13 mouse cellular contexts compared by ENCODE assay signal in the genomic region with DNA sequence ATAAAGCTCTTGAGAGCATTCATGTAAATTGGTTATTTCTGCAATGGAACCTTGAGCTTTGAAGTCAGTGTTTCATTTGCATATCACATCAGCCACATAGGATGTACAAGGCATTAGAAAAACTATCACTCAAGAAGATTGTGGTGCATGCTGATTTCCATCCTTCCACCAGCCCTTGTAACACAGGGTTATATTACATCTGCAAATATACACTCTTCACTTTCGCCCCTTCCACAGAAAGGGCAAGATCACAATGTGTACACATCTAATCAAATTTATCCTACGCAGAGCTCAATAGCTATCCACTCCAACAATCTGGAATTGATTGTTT.
DNase-seq lines count a peak whose midpoint lies in the region; ATAC-seq lines count a peak whose summit lies in the region.
"Had no signal": no experiment of that assay in that cellular context is flagged by ENCODE, and none has a peak within 500 bp of the region (broad histone marks: within the 10 kb centered on the region; RNA-seq: fewer than 3 reads in every experiment).

No protein-coding gene starts in this region.

- no peaks in the 10 kb centered on the region; the same call in 1 of the 2 replicates for H3K4me1 ChIP-seq in midbrain, embryonic 11.5 days (ENCODE audit: control insufficient read depth, insufficient read depth, low read length)
- peaks cover 20% of the 10 kb centered on the region for H3K4me1 ChIP-seq in midbrain, embryonic 10.5 days
- peaks cover 10% of the 10 kb centered on the region; the same call in 1 of the 2 replicates for H3K4me1 ChIP-seq in hindbrain, embryonic 13.5 days (replicated peaks)
- H3K4me1 ChIP-seq in midbrain, embryonic 14.5 days (ENCODE audit: control insufficient read depth, insufficient read depth, low read length): no peaks in the 10 kb centered on the region
- H3K4me1 ChIP-seq: lung, embryonic 15.5 days had no signal

- no peaks in the 10 kb centered on the region for H3K36me3 ChIP-seq in midbrain, embryonic 11.5 days (ENCODE audit: control insufficient read depth, insufficient read depth, low read length)
- peaks cover 5% of the 10 kb centered on the region; the same call in 1 of the 2 replicates for H3K36me3 ChIP-seq in midbrain, embryonic 10.5 days
- H3K36me3 ChIP-seq in hindbrain, embryonic 13.5 days: no peaks in the 10 kb centered on the region
- H3K36me3 ChIP-seq in midbrain, embryonic 14.5 days (ENCODE audit: control insufficient read depth, insufficient read depth, low read length): no peaks in the 10 kb centered on the region
- H3K36me3 ChIP-seq: G1E; lung, embryonic 15.5 days had no signal

- WGBS in midbrain, embryonic 11.5 days: 79% methylated on average over 2 of the region's 2 CpGs
- 79% methylated on average over 2 of the region's 2 CpGs for WGBS in midbrain, embryonic 10.5 days
- WGBS in hindbrain, embryonic 13.5 days: 70% methylated on average over 2 of the region's 2 CpGs
- 61% methylated on average over 2 of the region's 2 CpGs for WGBS in midbrain, embryonic 14.5 days

- no peak overlapping the region for H3K4me2 ChIP-seq in midbrain, embryonic 11.5 days
- no peak overlapping the region for H3K4me2 ChIP-seq in hindbrain, embryonic 13.5 days
- no peak overlapping the region for H3K4me2 ChIP-seq in midbrain, embryonic 14.5 days (ENCODE audit: low read length)
- H3K4me2 ChIP-seq: liver, embryonic 11.5 days; lung, embryonic 15.5 days had no signal

- H3K27me3 ChIP-seq in midbrain, embryonic 11.5 days (ENCODE audit: control insufficient read depth, insufficient read depth, low read length): peaks cover 36% of the 10 kb centered on the region
- peaks cover 99% of the 10 kb centered on the region for H3K27me3 ChIP-seq in midbrain, embryonic 10.5 days (ENCODE audit: low read depth, poor library complexity, severe bottlenecking)
- peaks cover 72% of the 10 kb centered on the region for H3K27me3 ChIP-seq in hindbrain, embryonic 13.5 days
- H3K27me3 ChIP-seq in midbrain, embryonic 14.5 days (ENCODE audit: control insufficient read depth, insufficient read depth, low read length): peaks cover 5% of the 10 kb centered on the region; the same call in 1 of the 2 replicates

- no peak for DNase-seq in midbrain, embryonic 11.5 days (ENCODE audit: low spot score, missing footprints)
- DNase-seq in midbrain, embryonic 10.5 days (ENCODE audit: low spot score): no peak
- DNase-seq in midbrain, embryonic 14.5 days: no peak
- no peak for DNase-seq in right cerebral cortex, adult 18-20 months
- DNase-seq in heart, postnatal 4 days: no peak
- no peak for DNase-seq in urinary bladder, postnatal 25 days (ENCODE audit: low spot score)
- DNase-seq: adrenal gland, adult 2 months; cerebellum, adult 2 months; thymus, adult 18-20 months had no signal

- no peaks in the 10 kb centered on the region for H3K9me3 ChIP-seq in midbrain, embryonic 11.5 days (ENCODE audit: control insufficient read depth, low read length)
- H3K9me3 ChIP-seq in midbrain, embryonic 10.5 days (replicated peaks): no peaks in the 10 kb centered on the region
- H3K9me3 ChIP-seq in hindbrain, embryonic 13.5 days: no peaks in the 10 kb centered on the region
- H3K9me3 ChIP-seq in midbrain, embryonic 14.5 days (ENCODE audit: control insufficient read depth, low read length): no peaks in the 10 kb centered on the region
- H3K9me3 ChIP-seq: G1E; lung, embryonic 15.5 days had no signal

- H3K27ac ChIP-seq in midbrain, embryonic 11.5 days (ENCODE audit: low read depth, low read length): peak overlapping the region; percentile 37; the same call in 1 of the 2 replicates
- no peak overlapping the region for H3K27ac ChIP-seq in midbrain, embryonic 10.5 days (replicated peaks)
- H3K27ac ChIP-seq in hindbrain, embryonic 13.5 days: no peak overlapping the region; the same call in 1 of the 2 replicates
- H3K27ac ChIP-seq in midbrain, embryonic 14.5 days (replicated peaks; ENCODE audit: low read depth, low read length): peak overlapping the region; percentile 70
- H3K27ac ChIP-seq: lung, embryonic 15.5 days had no signal

- ATAC-seq in midbrain, embryonic 11.5 days (ENCODE audit: low FRiP score): peak; percentile 54
- peak; percentile 29; the same call in 1 of the 2 replicates for ATAC-seq in hindbrain, embryonic 13.5 days (ENCODE audit: low FRiP score)
- peak; percentile 57; the same call in 1 of the 2 replicates for ATAC-seq in midbrain, embryonic 14.5 days (ENCODE audit: low FRiP score, low TSS enrichment)

- no peak overlapping the region for H3K4me3 ChIP-seq in midbrain, embryonic 11.5 days (ENCODE audit: low read depth, low read length)
- H3K4me3 ChIP-seq in midbrain, embryonic 10.5 days: no peak overlapping the region
- no peak overlapping the region for H3K4me3 ChIP-seq in hindbrain, embryonic 13.5 days
- H3K4me3 ChIP-seq in midbrain, embryonic 14.5 days (replicated peaks; ENCODE audit: low read depth, low read length): no peak overlapping the region
- H3K4me3 ChIP-seq: lung, embryonic 15.5 days had no signal

- no peak overlapping the region for H3K9ac ChIP-seq in midbrain, embryonic 11.5 days (ENCODE audit: low read length)
- no peak overlapping the region for H3K9ac ChIP-seq in hindbrain, embryonic 13.5 days
- H3K9ac ChIP-seq in midbrain, embryonic 14.5 days (replicated peaks; ENCODE audit: low read length): no peak overlapping the region
- H3K9ac ChIP-seq: lung, embryonic 15.5 days had no signal

Comparison
In these comparisons a context has a peak if more than half of its experiments do, and no peak if none do; other contexts are left out.
1. H3K27ac ChIP-seq: peak in midbrain, embryonic 11.5 days (single experiment) and midbrain, embryonic 14.5 days (single experiment); none in midbrain, embryonic 10.5 days (single experiment) and hindbrain, embryonic 13.5 days (single experiment).
2. Peak in every context shown above with its lines, with median percentiles within 50 percentile points of each other: ATAC-seq.